Mouse (Mus musculus) liver, postnatal 0 days (tissue): ENCODE measurements around the gene Psmd2. TPM values are rescaled to one million over a fixed set of nuclear protein-coding genes. Genes with fewer than 3 reads are reported as not detected.

Source experiments
- ATAC-seq: fragments of 200-750 bp; cut with Nextera tagmentation; 2 replicates; pipeline ENCODE4 v1.8.0; 2017; ENCODE audit warnings: mild to moderate bottlenecking, moderate library complexity
- DNase-seq: peaks from one replicate; pipeline ENCODE4 v3.0.0-alpha.2; 2016
- H3K27ac ChIP-seq: fragments of 300-500 bp; sonication (generic); 2 replicates; pipeline ENCODE4 v1.5.1; 2014; ENCODE audit warnings: antibody characterized with exemption, moderate library complexity, mild to moderate bottlenecking, low read depth
- H3K27me3 ChIP-seq: fragments of 300-500 bp; sonication (generic); 2 replicates; pipeline ENCODE4 v1.6.1; 2014; ENCODE audit warnings: low read length, control low read depth, mixed read lengths; ENCODE audit not compliant: insufficient read depth
- H3K36me3 ChIP-seq: fragments of 300-500 bp; sonication (generic); replicated peaks from 2 replicates; pipeline ENCODE4 v1.6.1; 2014; ENCODE audit warnings: mild to moderate bottlenecking, control low read depth, low read length, moderate library complexity, mixed read lengths; ENCODE audit not compliant: insufficient read depth
- H3K4me1 ChIP-seq: fragments of 300-500 bp; sonication (generic); 2 replicates; pipeline ENCODE4 v1.6.1; 2014; ENCODE audit warnings: antibody characterized with exemption, mild to moderate bottlenecking, control low read depth; ENCODE audit not compliant: insufficient read depth
- H3K4me2 ChIP-seq: fragments of 300-500 bp; sonication (generic); 2 replicates; pipeline ENCODE4 v1.6.1; 2014; ENCODE audit warnings: low read depth, mild to moderate bottlenecking, low read length, moderate library complexity, mixed read lengths
- H3K4me3 ChIP-seq: fragments of 300-500 bp; sonication (generic); 2 replicates; pipeline ENCODE4 v1.5.1; 2014; ENCODE audit warnings: low read depth, low read length
- H3K9ac ChIP-seq: fragments of 300-500 bp; sonication (generic); replicated peaks from 2 replicates; pipeline ENCODE4 v1.6.1; 2014; ENCODE audit warnings: mild to moderate bottlenecking, moderate library complexity
- H3K9me3 ChIP-seq: fragments of 300-500 bp; sonication (generic); 2 replicates; pipeline ENCODE4 v1.6.1; 2016; ENCODE audit warnings: mild to moderate bottlenecking, control low read depth, low read length, mixed read lengths
- CTCF ChIP-seq: sonication (generic); IDR thresholded peaks from 2 replicates; pipeline ENCODE4 v1.5.1; 2016; ENCODE audit warnings: antibody characterized with exemption, low read depth
- EP300 ChIP-seq: IDR thresholded peaks from 2 replicates; pipeline ENCODE4 v1.6.1; 2016; ENCODE audit warnings: antibody characterized with exemption, low read depth, mild to moderate bottlenecking
- WGBS: fragments of 180-500 bp; shearing (Covaris S2); extraction: QIAGEN DNeasy Blood & Tissue Kit; methylation state at CpG from one replicate; pipeline ENCODE4 v1.1.7; 2014; ENCODE audit not compliant: insufficient replicate concordance; 5-methylcytosine and 5-hydroxymethylcytosine counted together
- polyA plus RNA-seq: library from polyadenylated mRNA; unstranded; fragments of >200 nt; fragmentation: Nextera tagmentation; extraction: Ambion mirVana; gene quantifications from 2 replicates; pipeline ENCODE4 v1.2.1, GENCODE M21; 2015

The Psmd2 gene
- 97.0 and 110 TPM in 2 replicates for polyA plus RNA-seq

DNA sequence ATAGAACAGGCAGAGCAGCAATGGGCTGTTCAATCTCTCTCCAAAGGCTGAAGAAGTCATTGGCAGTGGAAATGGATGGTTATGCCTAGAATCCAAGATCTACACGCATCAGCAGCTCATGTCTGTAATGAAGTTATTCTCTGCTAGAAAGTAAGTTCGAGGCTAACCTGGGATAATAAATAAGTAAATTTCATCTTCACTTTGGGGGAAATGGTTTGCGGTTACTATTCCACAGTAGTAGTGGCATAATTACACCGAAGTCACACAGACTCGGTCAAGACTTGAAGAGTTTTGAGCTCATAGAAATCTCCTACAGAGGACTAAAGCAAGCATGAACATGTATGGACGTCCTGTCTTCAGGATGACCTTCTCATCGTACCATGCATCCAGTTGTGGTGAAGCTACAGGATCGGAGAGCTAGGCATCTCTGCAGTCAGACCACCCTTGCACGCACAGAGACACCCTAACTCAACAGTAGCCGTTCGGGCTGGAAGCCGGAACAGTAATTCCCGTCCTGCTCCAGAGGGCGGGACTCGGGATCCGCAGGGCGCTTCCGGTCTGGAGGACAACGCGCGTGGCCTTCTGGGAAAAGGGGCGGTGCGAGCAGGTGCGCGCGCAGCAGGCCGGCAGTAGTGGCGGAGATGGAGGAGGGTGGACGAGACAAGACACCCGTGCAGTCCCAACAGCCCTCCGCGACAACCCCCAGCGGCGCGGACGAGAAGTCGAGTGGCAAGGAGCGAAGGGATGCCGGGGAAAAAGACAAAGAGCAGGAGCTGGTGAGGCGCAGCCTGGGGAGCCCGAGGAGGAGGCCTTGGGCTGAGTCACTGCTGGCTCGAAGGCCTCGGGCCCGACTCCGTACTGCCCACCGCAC is at the start of gene Psmd2:
TSS of gene Psmd2 (plus strand) at position 577 of the 871 bp plus-strand sequence.
- DNase-seq (peak; percentile 98), ATAC-seq (peak; percentile 97)
- H3K9me3 ChIP-seq: no peaks in the 10 kb centered on the region
- H3K27ac ChIP-seq: peak within 1 kb of the TSS; percentile 73
- peak within 1 kb of the TSS; percentile 95 for H3K9ac ChIP-seq
- 2% methylated on average over 46 of the region's 46 CpGs for WGBS
- H3K27me3 ChIP-seq: no peaks in the 10 kb centered on the region
- H3K4me3 ChIP-seq: peak within 1 kb of the TSS; percentile 97
- peaks cover 16% of the 10 kb centered on the region for H3K4me1 ChIP-seq
- peak within 1 kb of the TSS; percentile 89 for H3K4me2 ChIP-seq
- H3K36me3 ChIP-seq: peaks cover 17% of the 10 kb centered on the region
- TF ChIP-seq EP300: 0 out of 2 replicates have a peak, but pooled peaks have one; percentile 18
- no peak; the same call in 1 of the 2 replicates for TF ChIP-seq CTCF

DNA sequence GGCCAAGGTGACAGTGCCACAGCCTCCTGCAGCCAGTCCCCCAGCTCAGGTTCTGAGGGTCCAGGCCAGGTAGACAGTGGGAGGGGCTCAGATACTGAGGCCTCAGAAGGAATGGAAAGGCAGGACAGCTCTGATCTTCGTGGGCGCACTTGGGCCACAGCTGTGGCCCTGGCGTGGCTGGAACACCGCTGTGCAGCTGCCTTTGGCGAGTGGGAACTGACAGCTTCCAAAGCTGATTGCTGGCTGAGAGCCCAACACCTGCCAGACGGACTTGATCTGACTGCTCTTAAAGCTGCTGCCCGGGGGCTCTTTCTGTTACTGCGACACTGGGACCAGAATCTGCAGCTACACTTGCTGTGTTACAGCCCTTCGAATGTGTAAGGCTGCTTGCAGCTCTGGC is 46.7 kb upstream of the Psmd2 start:
- DNase-seq: no peak
- Histone ChIP-seq H3K27ac (no peak overlapping the region), H3K9me3 (no peaks in the 10 kb centered on the region), H3K9ac (no peak overlapping the region), H3K4me1 (peaks cover 2% of the 10 kb centered on the region), H3K4me2 (no peak overlapping the region), H3K36me3 (peaks cover 30% of the 10 kb centered on the region), H3K4me3 (no peak overlapping the region), H3K27me3 (0 out of 2 replicates have a peak, but pooled peaks cover 4% of the 10 kb centered on the region)
- TF ChIP-seq EP300 (no peak), CTCF (no peak)
- WGBS: 78% methylated on average over 9 of the region's 9 CpGs
- ATAC-seq: no peak

DNA sequence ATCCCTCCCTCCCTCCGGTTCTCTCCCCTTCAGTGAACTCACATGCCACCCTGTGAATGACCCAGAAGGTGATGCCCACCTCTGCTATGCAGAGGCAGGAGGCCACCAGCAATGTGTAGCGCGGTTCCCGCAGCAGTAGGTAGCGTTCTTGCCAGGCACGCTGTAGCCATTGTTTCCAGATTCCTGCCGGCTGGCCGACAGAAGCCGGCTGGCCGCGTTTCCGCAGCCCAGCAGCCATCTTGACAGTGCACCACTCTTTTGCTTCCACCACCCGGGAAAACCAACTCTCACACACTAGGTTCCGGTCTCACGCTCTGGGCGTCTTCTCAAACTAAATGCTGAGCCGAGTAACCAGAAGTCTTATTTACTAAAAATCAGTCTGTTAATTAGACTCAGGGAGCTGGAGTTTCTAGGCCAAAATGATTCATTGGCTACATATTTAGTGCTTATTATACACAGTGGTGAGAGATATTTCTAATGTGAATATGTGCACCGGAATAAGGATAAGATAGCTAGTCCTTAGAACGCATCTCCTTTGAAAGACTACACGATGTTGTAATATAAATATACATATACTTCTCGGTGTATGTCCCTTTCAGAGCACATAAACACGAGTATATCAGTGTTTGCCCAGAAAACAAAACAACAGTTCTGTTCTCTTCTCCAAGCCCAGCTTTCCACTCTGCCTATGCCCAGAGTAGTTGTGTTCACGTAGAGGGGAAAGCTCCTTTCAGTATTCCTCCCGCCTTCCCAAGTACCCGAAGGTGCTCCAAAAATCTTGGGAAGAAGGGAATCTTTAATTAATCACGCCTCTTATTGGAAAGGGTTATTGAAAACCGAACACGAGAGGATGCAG is 40.7 kb upstream of the Psmd2 start:
- Histone ChIP-seq H3K27me3 (no peaks in the 10 kb centered on the region), H3K4me3 (peak overlapping the region; percentile 81), H3K36me3 (peaks cover 21% of the 10 kb centered on the region; the same call in 1 of the 2 replicates), H3K4me1 (peaks cover 17% of the 10 kb centered on the region), H3K4me2 (peak overlapping the region; percentile 80), H3K9me3 (no peaks in the 10 kb centered on the region), H3K9ac (peak overlapping the region; percentile 84), H3K27ac (peak overlapping the region; percentile 72)
- WGBS: under 1% methylated on average over 28 of the region's 28 CpGs
- DNase-seq (peak; percentile 85), ATAC-seq (peak; percentile 64)
- TF ChIP-seq EP300 (peak; percentile 56; the same call in 1 of the 2 replicates), CTCF (no peak)

DNA sequence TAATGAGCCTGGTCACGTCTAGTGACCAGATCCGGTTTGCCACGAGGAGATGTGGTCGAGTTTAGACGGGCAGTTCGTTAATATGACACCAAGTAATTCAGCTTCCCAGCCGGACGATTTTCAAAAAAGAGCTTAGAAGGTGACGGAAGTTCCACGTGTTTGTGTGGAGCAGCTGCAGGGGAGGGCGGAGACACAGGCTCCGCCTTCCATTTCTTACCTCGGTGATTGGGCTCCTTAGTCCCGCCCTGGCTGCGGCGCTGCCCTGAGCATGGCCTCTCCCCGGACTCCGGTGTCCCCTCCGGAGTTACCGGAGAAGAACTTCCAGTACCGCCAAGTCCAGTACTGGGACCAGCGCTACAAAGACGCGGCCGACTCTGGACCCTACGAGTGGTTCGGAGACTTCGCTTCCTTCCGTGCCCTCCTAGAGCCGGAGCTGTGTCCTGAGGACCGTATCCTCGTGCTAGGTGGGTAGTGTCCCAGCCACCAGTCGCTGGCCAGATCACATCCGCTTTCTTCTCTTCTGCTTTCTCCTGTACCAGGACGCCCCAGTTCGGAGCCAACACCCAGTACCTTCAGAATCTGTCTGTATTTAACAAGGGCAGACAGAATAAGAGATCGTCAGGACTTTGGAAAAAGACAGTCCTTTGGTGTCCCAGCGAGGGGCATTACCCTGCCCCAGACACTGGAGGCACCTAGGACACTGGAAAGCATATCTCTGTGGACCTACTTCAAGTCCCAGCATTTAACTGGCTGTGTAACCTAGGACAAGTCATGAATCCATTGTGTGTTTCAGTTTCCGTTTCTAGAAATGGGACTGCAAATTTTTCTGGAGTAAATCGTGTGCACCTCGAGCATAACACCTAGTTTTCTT is 39.9 kb upstream of the Psmd2 start, which contains the start of the genes Eef1akmt4, Gm49333 and Alg3:
TSS of gene Eef1akmt4 (plus strand) at position 237 of the 871 bp plus-strand sequence.
TSS of gene Gm49333 (plus strand) at position 254 of the 871 bp plus-strand sequence.
TSS of gene Alg3 (minus strand) at position 379 of the 871 bp plus-strand sequence.
- Histone ChIP-seq H3K36me3 (peaks cover 13% of the 10 kb centered on the region; the same call in 1 of the 2 replicates), H3K4me2 (peak within 1 kb of the TSS; percentile 80), H3K9me3 (no peaks in the 10 kb centered on the region), H3K27ac (peak within 1 kb of the TSS; percentile 72), H3K9ac (peak within 1 kb of the TSS; percentile 84), H3K4me3 (peak within 1 kb of the TSS; percentile 81), H3K27me3 (no peaks in the 10 kb centered on the region), H3K4me1 (peaks cover 17% of the 10 kb centered on the region)
- peak; percentile 91 for DNase-seq
- peak; percentile 98 for ATAC-seq
- WGBS: 2% methylated on average over 41 of the region's 41 CpGs
- no peak; the same call in 1 of the 2 replicates for TF ChIP-seq EP300
- no peak for TF ChIP-seq CTCF
